Mouse (Mus musculus) testis, adult 2 months (tissue): ENCODE results near the gene Mat1a. TPM values are rescaled to one million over a fixed set of nuclear protein-coding genes. Genes with fewer than 3 reads are reported as not detected.

Experiments
- H3K27ac ChIP-seq: fragments of 200-500 bp; 2 replicates; pipeline ENCODE4 v1.5.1; 2012; ENCODE audit warnings: low read depth, low read length; ENCODE audit not compliant: control insufficient read depth, insufficient read depth
- H3K27me3 ChIP-seq: fragments of 200-500 bp; 2 replicates; pipeline ENCODE4 v1.6.1; 2012; ENCODE audit warnings: mild to moderate bottlenecking, low read length, moderate library complexity; ENCODE audit not compliant: control insufficient read depth, insufficient read depth
- H3K36me3 ChIP-seq: fragments of 200-500 bp; 2 replicates; pipeline ENCODE4 v1.6.1; 2012; ENCODE audit warnings: mild to moderate bottlenecking, low read length; ENCODE audit not compliant: control insufficient read depth, insufficient read depth
- H3K4me1 ChIP-seq: fragments of 200-500 bp; 2 replicates; pipeline ENCODE4 v1.6.1; 2012; ENCODE audit warnings: low read length; ENCODE audit not compliant: control insufficient read depth, insufficient read depth
- H3K4me3 ChIP-seq: fragments of 200-500 bp; 2 replicates; pipeline ENCODE4 v1.5.1; 2012; ENCODE audit warnings: low read depth, mild to moderate bottlenecking, low read length, moderate library complexity, mixed read lengths; ENCODE audit not compliant: control insufficient read depth
- CTCF ChIP-seq: fragments of 200-500 bp; IDR thresholded peaks from 2 replicates; pipeline ENCODE4 v1.5.1; 2012; ENCODE audit warnings: low read depth, mild to moderate bottlenecking, inconsistent platforms, low read length, moderate library complexity; ENCODE audit not compliant: control insufficient read depth, insufficient read depth, insufficient replicate concordance
- POLR2A ChIP-seq: fragments of 200-500 bp; IDR thresholded peaks from 2 replicates; pipeline ENCODE4 v1.6.1; 2012; ENCODE audit warnings: low read depth, mild to moderate bottlenecking, inconsistent platforms, low read length, moderate library complexity; ENCODE audit not compliant: control insufficient read depth
- polyA plus RNA-seq: library from polyadenylated mRNA; depleted of rRNA; stranded (reverse); fragments of >200 nt; gene quantifications from 2 replicates; pipeline ENCODE4 v1.2.3, GENCODE M21; 2012

Mat1a gene
- polyA plus RNA-seq, 1 experiment: 0.16 TPM

- Histone ChIP-seq H3K4me3 (no peak overlapping the region), H3K4me1 (peaks cover 2% of the 10 kb centered on the region; the same call in 1 of the 2 replicates), H3K27me3 (no peaks in the 10 kb centered on the region), H3K36me3 (no peaks in the 10 kb centered on the region), H3K27ac (no peak overlapping the region)
- TF ChIP-seq POLR2A (no peak), CTCF (no peak)
Measured at GRCm38 (mm10) chr14:41102269-41102668, 2.6 kb upstream of the Mat1a start.

- TF ChIP-seq CTCF (no peak), POLR2A (no peak)
- no peaks in the 10 kb centered on the region for H3K27me3 ChIP-seq
- H3K27ac ChIP-seq: no peak overlapping the region
- no peaks in the 10 kb centered on the region for H3K36me3 ChIP-seq
- no peak overlapping the region for H3K4me3 ChIP-seq
- no peaks in the 10 kb centered on the region for H3K4me1 ChIP-seq
Measured at GRCm38 (mm10) chr14:41111031-41111668, 6.3 kb downstream of the Mat1a start.

GRCm38 (mm10) chr14:41112944-41113343 lies 8.1 kb downstream of the Mat1a start:
- H3K4me1 ChIP-seq: no peaks in the 10 kb centered on the region
- no peaks in the 10 kb centered on the region for H3K36me3 ChIP-seq
- no peak overlapping the region for H3K27ac ChIP-seq
- no peak for TF ChIP-seq CTCF
- no peak for TF ChIP-seq POLR2A
- no peaks in the 10 kb centered on the region for H3K27me3 ChIP-seq
- H3K4me3 ChIP-seq: no peak overlapping the region

- Histone ChIP-seq H3K27me3 (no peaks in the 10 kb centered on the region), H3K36me3 (no peaks in the 10 kb centered on the region), H3K4me3 (no peak overlapping the region), H3K27ac (no peak overlapping the region), H3K4me1 (no peaks in the 10 kb centered on the region)
- TF ChIP-seq POLR2A (no peak), CTCF (no peak)
Measured at GRCm38 (mm10) chr14:41116271-41116670, 11.4 kb downstream of the Mat1a start.

GRCm38 (mm10) chr14:41124683-41125082 lies 19.8 kb downstream of the Mat1a start:
- Histone ChIP-seq H3K27me3 (no peaks in the 10 kb centered on the region), H3K4me1 (no peaks in the 10 kb centered on the region), H3K27ac (no peak overlapping the region), H3K36me3 (no peaks in the 10 kb centered on the region), H3K4me3 (no peak overlapping the region)
- TF ChIP-seq CTCF (no peak), POLR2A (no peak)

- H3K4me3 ChIP-seq: no peak overlapping the region
- no peak for TF ChIP-seq CTCF
Measured at GRCm38 (mm10) chr14:41127997-41128396, 23.2 kb downstream of the Mat1a start.

GRCm38 (mm10) chr14:41131540-41131939 lies 26.7 kb downstream of the Mat1a start, which contains the start of gene Sftpa1:
Sftpa1 (plus strand) TSS chr14:41131782.
- Histone ChIP-seq H3K27me3 (no peaks in the 10 kb centered on the region), H3K4me1 (no peaks in the 10 kb centered on the region), H3K36me3 (no peaks in the 10 kb centered on the region), H3K4me3 (no peak within 1 kb of the TSS), H3K27ac (no peak within 1 kb of the TSS)
- TF ChIP-seq POLR2A: no peak
- no peak for TF ChIP-seq CTCF

More at GRCm38 (mm10) chr14:41127997-41128396, 23.2 kb downstream of the Mat1a start:
- H3K27ac ChIP-seq: no peak overlapping the region
- H3K27me3 ChIP-seq: no peaks in the 10 kb centered on the region
- H3K4me1 ChIP-seq: no peaks in the 10 kb centered on the region
- H3K36me3 ChIP-seq: no peaks in the 10 kb centered on the region

GRCm38 (mm10) chr14:41137006-41137405 lies 32.2 kb downstream of the Mat1a start:
- Histone ChIP-seq H3K36me3 (no peaks in the 10 kb centered on the region), H3K27ac (no peak overlapping the region), H3K27me3 (no peaks in the 10 kb centered on the region), H3K4me1 (no peaks in the 10 kb centered on the region), H3K4me3 (no peak overlapping the region)
- TF ChIP-seq POLR2A (no peak), CTCF (no peak)
